In the genomic region with DNA sequence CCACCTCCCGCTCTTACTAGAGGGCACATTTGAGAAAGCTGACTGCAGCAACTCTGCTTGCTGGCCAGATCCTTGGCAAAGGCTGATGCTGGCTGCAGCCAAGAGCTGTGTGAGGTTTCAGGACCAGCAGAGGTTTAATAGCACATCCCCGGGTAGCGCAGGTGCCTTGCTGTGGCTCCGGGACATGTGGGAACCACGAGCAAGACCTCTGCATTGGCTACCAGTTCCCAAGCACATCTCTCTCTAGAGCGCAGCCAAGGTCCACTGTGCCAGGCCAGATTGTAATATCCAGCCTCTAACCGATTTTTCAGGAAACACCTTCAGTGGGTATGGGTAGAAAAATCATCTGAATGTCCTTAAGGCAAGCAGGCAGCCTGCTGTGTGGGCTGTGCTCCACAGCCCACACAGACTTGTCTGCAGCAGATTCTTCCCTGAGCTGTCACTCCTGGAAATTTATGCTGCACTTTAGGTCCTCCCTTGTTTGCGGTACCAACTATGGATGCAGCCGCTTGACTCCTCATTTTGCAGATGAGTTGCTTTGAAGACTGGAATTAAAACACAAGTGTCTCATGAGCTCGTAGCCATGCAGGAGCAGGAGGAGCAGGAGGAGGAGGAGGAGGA, we compare ENCODE assay signal across 10 mouse cellular contexts.
A peak's percentile ranks its signal among the peaks of the same experiment; 100 is the strongest.
DNase-seq lines count a peak whose midpoint lies in the region; ATAC-seq and TF ChIP-seq lines count a peak whose summit lies in the region.
"Had no signal": no experiment of that assay in that cellular context is flagged by ENCODE, and none has a peak within 500 bp of the region (broad histone marks: within the 10 kb centered on the region; RNA-seq: fewer than 3 reads in every experiment).

No protein-coding gene starts in this region.

- no peak overlapping the region for H3K4me2 ChIP-seq in kidney, embryonic 14.5 days (replicated peaks; ENCODE audit: low read depth, low read length)

- peak; percentile 67; the same call in 1 of the 2 replicates for ATAC-seq in kidney, embryonic 14.5 days (ENCODE audit: low FRiP score, low TSS enrichment)

- no peak overlapping the region for H3K4me3 ChIP-seq in kidney, embryonic 14.5 days (ENCODE audit: low read length)
- H3K4me3 ChIP-seq in cortical plate, adult 2 months (ENCODE audit: insufficient read depth, low read length) = no peak overlapping the region
- H3K4me3 ChIP-seq: embryonic facial prominence, embryonic 10.5 days had no signal

- H3K36me3 ChIP-seq in kidney, embryonic 14.5 days (ENCODE audit: control insufficient read depth, insufficient read depth, low read length) = no peaks in the 10 kb centered on the region
- H3K36me3 ChIP-seq: embryonic facial prominence, embryonic 10.5 days had no signal

- 49% methylated on average over 9 of the region's 10 CpGs for WGBS in kidney, embryonic 14.5 days

- TF ChIP-seq POLR2A in cortical plate, adult 2 months (IDR thresholded peaks at IDR 0.05; ENCODE audit: extremely low read depth, insufficient read depth, low read length) = no peak

- no peaks in the 10 kb centered on the region for H3K4me1 ChIP-seq in kidney, embryonic 14.5 days (ENCODE audit: control insufficient read depth, insufficient read depth, low read length)
- peaks cover 1% of the 10 kb centered on the region; the same call in 1 of the 2 replicates for H3K4me1 ChIP-seq in cortical plate, adult 2 months (ENCODE audit: control insufficient read depth, insufficient read depth, low read length)

- no peak for TF ChIP-seq CTCF in cortical plate, adult 2 months (IDR thresholded peaks at IDR 0.05; ENCODE audit: extremely low read depth, insufficient read depth, low read length)

- H3K9me3 ChIP-seq in kidney, embryonic 14.5 days (ENCODE audit: control insufficient read depth, low read length) = no peaks in the 10 kb centered on the region
- H3K9me3 ChIP-seq: embryonic facial prominence, embryonic 10.5 days had no signal

- DNase-seq in kidney, adult 9 months = no peak
- DNase-seq in right cerebral cortex, postnatal 25 days = peak; percentile 11
- no peak for DNase-seq in right cerebral cortex, adult 18-20 months
- peak; percentile 62 for DNase-seq in telencephalon, adult 2 months (ENCODE audit: low read depth, low spot score)
- no peak for DNase-seq in spleen, postnatal 14 days (ENCODE audit: low spot score in 2 of 2)
- DNase-seq: heart, postnatal 36 days had no signal

- no peak overlapping the region for H3K9ac ChIP-seq in kidney, embryonic 14.5 days (ENCODE audit: low read depth, low read length)

- H3K27me3 ChIP-seq in kidney, embryonic 14.5 days (ENCODE audit: control insufficient read depth, insufficient read depth, low read length) = no peaks in the 10 kb centered on the region

- H3K27ac ChIP-seq in kidney, embryonic 14.5 days (ENCODE audit: low read depth, low read length) = no peak overlapping the region
- peak overlapping the region; percentile 19; the same call in 1 of the 2 replicates for H3K27ac ChIP-seq in cortical plate, adult 2 months (ENCODE audit: insufficient read depth, low read length)
- H3K27ac ChIP-seq: macrophage had no signal

Comparison
In these comparisons a context has a peak if more than half of its experiments do, and no peak if none do; other contexts are left out.
1. DNase-seq: peak in right cerebral cortex, postnatal 25 days (single experiment) and telencephalon, adult 2 months (single experiment); none in kidney, adult 9 months (single experiment), right cerebral cortex, adult 18-20 months (single experiment) and spleen, postnatal 14 days (0 of 2).